Mouse (Mus musculus): Measurements from ENCODE around the gene Morc3.
A peak's percentile ranks its signal among the peaks of the same experiment; 100 is the strongest.

Gene Morc3

DNA sequence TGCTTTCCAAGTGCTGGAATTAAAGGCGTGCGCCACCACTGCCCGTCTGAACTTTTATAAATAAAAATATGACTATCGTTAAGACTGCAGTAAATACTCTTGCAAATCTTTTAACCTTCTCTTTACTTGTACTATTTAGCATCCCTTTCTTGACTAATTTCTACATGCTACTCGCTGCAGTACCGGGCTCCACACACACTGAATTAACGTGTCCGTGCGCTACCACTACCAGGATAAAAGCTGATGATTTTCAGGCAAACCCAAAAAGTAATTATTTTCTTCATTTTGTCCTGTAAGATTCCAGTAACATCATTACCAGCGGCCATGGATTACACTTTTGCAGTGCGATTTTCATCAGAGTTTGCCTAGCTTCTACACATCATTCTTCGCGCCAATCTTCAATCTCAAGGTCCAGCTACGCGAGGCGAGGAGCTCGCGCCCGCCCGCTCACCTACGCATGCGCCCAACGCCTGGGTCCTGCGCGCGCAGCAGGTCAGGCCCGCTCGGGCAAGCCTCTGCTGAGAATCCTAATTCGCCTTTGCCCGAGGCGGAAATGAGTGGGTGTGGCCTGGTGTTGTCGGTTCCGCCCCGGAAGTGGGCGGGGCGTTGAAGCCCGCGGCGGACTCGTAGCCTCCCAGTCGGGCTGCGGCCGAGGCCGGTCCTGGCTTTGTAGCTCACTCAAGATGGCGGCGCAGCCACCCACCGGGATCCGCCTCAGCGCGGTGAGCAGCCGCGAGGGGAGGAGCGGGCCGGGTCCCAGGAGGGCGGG lies at the start of gene Morc3:
Gene Morc3 (plus strand): TSS at position 495 of the 769 bp plus-strand sequence.
- DNase-seq (ENCODE audit: extremely low spot score), result peak; percentile 100

DNA sequence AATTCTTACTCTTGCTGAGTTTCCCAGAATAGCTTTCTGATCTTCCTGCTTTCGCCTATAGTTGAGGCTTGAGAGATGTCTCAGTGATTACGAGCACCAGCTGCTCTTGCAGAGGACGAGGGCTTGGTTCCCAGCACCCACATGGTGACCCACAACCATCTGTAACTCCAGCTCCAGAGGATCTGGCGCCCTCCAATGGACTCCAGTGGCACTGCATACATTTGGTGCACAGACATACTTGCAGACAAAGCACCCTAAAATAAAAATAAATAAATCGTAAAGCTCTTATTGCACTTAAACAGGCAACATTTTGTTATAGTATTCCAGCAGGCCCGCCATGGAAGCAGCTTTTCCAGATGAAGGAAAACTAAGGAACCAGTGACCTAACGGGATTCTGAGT lies 47.7 kb upstream of the Morc3 start:
- no peak for DNase-seq (ENCODE audit: extremely low spot score)

DNA sequence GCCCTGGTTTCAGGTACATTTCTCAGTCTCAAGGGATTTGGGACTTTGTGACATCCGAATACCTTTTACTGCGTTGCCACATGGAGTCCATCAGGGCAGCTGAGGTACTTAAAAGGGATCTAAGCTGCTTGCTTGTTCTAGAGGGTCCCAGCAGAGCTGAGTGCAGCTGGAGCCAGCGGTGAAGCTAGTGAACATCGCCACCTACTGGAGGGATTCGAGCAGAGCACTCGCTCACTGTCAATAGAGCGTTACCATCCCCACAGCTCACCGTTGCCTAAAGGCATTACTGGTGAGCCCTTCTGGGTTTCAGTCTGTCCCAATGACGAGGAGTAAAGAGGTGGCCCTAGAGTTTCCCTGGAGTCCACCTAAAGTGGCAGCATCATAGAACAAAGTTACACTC lies 46.1 kb upstream of the Morc3 start:
- peak; percentile 82 for DNase-seq (ENCODE audit: extremely low spot score)

DNA sequence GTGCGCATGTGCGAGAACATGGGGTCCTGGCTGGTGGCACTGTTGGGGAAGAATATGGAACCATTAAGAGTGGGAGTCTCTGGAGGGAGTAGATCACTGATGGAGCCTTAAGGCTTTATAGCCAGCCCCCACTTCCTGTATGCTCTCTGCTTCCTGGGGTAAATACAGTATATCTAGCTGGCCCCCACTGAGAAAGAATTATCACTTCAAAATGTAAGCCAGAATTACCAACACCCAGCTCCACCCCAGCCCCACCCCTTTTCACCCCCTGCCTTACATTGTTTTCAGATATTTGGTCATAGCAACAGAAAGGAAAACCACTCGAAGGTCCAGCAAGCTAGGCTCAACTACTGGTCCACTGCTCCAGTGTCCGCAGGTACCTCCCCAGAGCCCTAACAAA lies 43.5 kb upstream of the Morc3 start:
- DNase-seq (ENCODE audit: extremely low spot score), result no peak

DNA sequence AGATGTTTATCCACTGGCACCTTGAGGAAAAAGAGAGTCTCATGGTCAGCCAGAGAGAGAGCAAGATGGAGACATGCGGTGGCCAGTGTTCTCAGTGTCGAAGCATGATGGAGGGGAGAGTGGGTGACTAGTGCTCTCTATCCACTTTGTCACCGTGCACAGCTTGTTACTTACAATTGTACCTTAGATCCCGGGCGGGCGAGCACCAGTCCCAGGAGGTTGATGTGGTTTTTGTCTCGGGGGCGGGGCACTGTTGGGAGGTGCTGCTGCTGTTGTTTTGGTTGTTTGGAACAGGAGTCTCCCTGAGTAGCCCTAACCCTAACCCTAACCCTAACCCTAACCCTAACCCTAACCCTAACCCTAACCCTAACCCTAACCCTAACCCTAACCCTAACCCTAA lies 43.0 kb upstream of the Morc3 start:
- DNase-seq (ENCODE audit: extremely low spot score), result no peak

DNA sequence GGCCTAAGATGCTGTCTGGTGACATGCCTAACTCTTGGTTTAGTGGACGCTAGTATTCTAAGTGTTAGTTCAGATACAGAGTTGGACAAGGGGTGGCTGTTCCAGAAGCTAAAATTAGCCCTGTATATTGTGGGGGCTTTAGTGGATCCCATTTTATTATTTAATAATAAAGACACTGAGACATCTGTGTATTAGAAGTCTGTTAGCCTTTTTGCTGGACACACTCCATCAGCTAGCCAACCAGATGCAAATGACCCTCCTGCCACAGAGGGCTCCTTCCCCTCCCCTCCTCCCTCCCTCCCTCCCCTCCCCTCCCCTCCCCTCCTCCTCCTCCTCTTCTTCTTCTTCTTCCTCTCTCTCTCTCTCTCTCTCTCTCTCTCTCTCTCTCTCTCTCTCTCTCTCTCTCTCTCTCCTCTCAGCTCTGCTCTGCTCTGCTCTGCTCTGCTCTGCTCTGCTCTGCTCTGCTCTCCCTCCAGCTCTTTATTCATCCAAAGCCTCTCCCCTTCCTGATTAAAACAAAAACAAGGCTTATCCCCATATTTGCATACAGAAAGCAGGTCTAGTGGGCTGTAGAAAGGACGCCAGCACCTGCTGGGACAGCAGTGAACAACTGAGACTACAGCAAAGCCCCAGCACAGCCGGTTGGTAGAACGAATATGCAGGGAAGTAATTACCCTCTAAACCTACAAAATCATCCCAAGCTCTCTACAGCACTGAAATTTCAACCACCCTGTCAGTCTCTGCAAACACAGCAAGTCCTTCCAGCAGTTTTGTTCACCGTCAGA lies 41.8 kb upstream of the Morc3 start:
- no peak for DNase-seq (ENCODE audit: extremely low spot score)

DNA sequence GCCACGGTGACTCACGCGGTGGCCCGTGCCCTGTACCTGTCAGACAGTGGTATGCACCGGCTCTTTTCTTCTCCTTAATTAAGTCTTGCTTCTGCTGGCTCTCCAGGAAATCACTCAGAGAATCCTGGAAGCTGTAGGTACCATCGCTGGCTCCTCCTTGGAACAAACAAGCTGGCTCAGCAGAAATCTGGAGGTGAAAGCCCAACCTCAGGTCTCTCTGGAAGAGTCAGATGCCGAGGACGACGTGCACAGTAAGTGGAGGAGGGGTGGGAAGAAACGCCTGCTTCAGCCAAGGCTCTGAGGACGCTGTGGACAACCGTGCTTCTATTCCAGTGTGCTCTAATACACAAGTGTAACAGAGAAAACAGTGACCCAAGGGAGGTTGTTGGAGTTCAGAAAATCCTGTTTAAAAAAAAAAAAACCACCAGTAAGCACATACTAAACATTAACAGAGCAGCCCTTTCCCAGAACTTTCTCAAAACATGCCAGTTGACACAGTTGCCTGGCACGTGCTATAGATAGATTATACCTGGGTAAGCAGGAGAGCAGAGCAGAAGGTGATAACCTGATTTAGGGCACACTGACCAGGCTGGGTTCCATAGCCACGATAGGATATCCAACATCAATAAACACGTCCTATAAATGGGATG lies 38.8 kb upstream of the Morc3 start:
- no peak for DNase-seq (ENCODE audit: extremely low spot score)

DNA sequence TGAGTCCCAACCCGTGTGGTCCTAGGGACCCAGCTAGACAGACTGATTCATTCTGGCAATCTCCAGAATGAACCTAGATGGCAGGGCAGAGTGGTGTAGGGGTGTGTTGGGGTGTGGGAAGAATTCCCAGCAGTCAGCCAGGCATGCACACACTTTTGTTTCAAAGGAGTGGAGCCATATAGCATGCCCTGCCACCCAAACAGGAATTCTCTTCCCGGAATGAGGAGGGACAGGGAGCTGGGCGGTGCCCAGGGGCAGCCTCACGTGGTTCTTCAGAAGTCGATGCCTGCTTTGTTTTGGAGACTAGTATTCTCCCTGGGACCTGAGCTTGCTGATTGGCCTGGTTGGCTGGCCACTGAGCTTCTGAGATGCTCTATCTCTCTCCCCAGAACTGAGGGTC lies 37.1 kb upstream of the Morc3 start:
- DNase-seq (ENCODE audit: extremely low spot score), result no peak

DNA sequence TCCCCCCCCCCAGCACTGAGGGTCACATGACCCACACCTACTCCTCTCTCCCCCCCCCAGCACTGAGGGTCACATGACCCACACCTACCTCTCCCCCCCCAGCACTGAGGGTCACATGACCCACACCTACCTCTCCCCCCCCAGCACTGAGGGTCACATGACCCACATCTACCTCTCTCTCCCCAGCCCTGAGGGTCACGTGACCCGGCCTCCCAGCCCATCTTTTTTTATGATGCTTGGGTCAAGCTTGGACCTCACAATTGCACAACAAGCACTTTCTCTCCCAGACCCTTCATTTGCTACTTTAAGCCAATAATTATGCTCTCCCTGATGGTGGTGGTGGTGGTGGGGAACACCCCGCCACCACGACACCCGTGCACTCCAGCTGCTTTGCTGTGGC lies 36.5 kb upstream of the Morc3 start:
- DNase-seq (ENCODE audit: extremely low spot score), result no peak

DNA sequence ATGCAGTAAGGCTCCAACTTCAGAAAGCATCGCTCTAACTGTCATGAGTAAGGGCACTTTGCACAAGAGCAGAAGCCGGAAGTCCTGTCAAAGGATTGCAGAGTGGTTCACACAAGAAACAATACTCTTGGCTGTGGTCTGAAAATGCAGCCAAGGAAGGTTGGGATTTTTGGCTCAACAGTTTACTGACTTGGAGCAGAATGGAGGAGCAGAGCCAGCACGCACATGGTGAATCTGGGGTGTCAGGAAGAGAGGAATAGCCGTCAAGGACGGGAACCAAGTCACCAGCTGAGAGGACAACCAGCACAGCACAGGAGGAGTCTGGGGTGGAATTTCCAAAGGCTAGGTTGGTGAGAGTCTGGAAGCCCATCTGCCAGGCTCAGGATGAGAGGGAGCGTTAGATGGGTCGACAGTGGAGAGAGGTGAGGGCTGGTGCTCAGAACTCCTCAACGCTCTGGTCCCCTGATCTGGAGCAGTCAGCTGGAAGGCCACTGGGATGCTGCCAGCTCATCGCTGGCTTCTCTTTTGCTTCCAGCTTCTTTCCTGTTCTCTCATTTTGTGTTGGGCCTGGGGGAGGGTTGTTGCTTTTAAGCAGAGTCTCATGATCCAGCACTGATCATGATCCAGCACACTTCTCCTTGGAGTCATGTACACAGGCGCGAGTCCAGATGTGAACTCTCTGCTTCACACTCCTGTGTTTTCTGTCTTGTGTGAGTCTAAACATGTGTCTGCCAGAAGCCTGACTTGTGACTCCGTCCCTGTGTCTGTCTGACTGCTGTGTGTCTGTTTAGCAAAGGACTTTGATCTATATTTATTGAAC lies 34.7 kb upstream of the Morc3 start:
- DNase-seq (ENCODE audit: extremely low spot score), result no peak

DNA sequence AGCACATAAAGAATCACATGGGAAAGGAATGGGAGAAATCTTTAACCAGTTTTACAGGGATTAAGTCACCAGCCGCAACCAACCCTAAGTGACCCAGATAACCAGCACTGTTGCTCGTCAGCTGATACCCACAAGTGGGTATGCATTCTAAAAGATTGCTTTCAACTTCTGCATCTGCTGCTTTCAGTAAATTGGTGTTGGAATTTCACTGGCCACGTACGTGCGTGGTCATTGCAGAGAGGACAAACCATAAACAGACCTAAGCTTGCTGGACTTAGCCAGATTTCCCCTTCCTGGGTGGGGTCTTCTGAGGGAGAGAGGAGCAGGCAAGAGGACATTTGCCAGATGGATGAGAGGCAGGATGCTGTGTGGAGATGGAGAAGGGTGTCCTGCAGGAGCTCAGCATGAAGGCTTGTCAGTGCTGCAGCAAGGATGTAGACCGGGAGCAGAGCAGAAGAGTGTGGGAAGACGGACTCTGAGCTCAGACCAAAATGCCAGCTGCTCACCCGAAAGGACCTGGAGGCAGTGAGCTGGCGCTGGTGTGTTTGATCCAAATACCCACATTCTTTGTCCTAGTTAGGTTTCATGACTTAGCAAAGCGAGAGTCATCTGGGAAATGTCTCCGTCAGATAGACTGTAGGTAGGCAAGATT lies 34.0 kb upstream of the Morc3 start:
- no peak for DNase-seq (ENCODE audit: extremely low spot score)

DNA sequence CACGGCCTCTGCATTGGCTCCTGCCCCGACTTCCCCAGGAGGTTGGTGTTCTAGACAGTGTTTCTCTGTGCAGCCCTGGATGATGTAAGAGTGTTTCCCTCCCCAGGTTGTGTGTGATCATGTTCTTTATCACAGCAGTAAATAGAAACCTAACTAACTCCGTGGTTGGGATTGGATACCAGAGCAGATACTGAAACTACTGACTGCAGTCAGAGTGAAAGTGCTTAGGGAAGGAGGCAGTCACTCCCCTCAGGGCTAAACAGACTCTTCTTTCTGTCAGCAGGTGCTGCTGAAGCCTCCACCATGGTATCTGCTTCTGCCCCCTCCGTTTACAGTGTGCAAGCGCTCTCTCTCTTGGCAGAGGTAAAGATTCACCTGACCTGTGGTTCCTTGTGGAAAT lies 33.3 kb upstream of the Morc3 start:
- no peak for DNase-seq (ENCODE audit: extremely low spot score)

DNA sequence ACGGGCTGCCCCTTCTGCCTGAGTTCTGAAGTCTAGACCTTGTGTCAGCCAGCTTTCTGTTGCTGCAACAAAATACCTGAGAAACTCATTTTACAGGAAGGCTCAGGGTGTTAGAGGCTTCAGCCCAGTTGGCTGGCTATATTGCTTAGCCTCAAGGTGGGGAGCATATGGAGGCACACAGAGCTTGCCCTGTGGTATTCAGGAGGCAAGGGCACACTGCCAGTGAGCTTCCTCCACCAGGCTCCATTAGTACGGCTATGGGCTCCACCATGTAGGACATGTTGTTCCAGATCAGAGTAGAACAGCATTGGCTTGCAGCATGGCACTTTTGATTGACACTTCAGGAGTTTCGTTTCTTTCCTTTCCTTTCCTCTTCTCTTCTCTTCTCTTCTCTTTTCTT lies 32.9 kb upstream of the Morc3 start:
- DNase-seq (ENCODE audit: extremely low spot score), result no peak

DNA sequence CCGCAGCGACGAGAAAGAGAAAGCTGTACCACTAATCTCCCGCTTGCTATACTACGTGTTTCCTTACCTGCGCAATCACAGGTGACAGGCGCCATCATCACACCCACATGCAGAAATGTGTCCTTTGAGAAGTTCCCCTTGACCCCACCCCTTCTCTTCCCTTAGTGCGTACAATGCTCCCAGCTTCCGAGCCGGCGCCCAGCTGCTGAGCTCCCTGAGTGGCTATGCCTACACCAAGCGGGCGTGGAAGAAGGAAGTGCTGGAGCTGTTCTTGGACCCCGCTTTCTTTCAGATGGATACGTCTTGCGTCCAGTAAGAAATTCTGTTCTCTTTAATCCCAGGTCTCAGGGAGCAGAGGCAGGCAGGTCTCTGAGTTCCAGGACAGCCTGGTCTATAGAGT lies 32.0 kb upstream of the Morc3 start:
- DNase-seq (ENCODE audit: extremely low spot score), result no peak

DNA sequence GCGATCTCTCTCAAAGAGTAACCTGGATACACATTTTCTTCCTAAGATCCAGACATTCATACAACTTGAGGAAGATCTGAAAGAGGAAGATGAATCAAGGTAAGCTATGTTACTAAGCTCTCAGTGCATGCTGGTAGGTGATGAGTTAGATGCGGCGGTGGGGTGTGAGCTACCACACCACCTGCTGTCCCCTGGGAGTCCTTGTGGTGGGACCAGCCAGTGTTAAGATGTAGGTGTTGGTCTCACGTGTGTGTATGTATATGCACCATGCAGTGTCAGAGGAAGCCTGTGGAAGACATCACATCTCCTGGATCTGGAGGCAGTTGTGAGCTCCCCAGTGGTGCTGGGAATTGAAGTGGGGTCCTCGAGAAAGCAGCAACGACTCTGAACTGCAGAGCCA lies 24.8 kb upstream of the Morc3 start:
- DNase-seq (ENCODE audit: extremely low spot score), result no peak

DNA sequence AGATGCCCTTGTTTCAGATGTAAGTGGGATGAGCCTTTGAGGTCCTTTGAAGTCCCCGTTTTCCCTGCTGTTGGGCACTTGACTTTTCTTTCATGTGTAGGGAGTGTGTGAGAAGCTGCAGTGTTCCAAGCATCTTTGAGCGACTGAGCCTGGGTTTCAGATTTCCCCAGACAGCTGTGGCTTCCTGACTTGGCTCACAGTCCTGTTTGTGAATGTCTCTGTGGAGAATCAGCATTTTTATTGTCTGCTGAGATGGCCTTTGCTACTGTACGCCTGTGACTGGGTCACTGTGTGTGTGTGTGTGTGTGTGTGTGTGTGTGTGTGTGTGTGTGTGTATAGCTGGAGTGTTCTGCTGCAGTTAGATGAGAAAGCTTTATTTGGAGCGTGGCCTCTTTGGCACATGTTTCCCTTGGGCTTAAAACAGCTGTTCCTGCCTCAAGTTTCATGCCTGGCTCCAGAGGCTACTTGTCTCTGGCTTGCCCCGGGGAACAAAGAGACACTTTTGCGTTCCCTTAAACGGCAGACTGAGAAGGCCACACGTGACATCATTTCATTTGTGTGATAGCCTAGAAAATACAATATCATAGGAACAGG lies 23.9 kb upstream of the Morc3 start:
- peak; percentile 53 for DNase-seq (ENCODE audit: extremely low spot score)

DNA sequence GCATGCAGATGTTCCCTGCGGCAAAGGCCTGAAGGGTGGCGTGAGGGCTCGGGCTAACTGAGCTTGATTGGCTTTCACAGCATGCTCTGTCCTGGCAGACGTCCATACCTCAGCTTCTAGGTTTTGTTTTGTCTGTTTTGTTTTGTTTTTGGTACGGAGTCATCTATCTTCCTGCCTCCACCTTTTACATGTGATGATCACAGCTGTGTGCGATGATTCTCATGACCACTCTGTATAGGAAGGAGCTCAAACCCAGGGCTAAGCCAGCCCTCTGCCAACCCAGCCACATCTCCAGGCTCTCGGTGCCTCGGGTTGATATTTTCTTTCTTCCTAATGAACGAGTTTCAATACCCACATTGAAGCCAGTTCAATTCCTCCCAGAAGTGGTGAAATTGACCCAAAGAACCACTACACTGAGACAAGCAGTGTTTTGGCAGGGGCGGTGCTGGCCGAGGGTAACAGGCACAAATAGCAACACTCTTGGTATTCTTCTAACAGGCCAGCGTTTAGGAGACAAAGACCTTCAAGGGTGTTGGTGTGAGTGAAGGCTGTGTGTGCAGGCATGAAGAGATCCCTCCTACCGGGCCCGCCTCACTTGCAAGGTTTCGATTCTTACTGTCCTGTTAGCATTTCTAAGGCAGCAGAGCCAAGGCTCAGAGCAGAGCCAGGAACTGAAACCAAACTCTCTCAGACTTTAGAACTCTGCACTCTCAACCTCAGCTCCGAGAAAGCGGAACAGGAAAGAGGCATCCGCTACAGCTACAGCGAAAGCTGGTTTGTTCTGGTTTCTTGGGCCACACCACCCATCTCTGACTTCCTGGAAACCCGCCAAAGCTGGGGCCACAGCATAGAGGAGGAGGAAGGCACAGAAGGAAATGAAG lies 15.8 kb upstream of the Morc3 start:
- no peak for DNase-seq (ENCODE audit: extremely low spot score)

DNA sequence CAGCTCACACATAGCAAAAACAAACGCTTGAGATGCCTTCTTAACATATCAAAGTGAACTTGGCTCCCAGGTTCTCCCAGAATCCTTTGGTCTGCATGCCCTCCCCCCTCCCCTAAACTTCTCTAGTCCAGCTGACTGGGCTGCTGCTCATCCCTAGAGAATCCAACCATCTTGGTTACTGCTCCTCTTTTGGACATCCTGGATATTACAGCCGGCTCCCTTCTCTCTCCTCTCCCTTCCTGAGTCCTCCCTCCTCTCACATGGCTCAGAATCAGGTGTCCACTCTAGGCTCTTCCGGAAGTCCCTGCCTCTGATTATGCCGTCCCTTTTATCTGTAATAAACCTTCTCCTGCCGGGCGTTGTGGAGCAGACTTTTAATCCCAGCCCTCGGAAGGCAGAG lies 15.1 kb upstream of the Morc3 start:
- no peak for DNase-seq (ENCODE audit: extremely low spot score)

DNA sequence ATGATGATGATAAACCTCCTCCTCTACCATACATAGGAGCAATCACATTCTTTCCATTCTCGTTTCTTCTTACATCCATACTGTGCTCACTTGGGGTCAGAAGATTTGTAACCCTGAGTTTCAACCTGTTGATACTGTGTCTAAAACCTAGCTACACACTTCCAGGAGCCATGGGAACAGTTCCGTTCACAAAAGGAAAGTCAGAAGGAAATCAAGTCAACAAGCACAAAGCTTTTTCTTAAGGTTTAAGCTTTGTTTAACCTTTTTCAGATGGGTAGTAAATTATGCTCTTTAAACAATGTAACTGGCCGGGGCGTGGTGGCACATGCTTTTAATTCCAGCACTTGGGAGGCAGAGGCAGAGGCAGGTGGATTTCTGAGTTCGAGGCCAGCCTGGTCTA lies 14.6 kb upstream of the Morc3 start:
- DNase-seq (ENCODE audit: extremely low spot score), result no peak

DNA sequence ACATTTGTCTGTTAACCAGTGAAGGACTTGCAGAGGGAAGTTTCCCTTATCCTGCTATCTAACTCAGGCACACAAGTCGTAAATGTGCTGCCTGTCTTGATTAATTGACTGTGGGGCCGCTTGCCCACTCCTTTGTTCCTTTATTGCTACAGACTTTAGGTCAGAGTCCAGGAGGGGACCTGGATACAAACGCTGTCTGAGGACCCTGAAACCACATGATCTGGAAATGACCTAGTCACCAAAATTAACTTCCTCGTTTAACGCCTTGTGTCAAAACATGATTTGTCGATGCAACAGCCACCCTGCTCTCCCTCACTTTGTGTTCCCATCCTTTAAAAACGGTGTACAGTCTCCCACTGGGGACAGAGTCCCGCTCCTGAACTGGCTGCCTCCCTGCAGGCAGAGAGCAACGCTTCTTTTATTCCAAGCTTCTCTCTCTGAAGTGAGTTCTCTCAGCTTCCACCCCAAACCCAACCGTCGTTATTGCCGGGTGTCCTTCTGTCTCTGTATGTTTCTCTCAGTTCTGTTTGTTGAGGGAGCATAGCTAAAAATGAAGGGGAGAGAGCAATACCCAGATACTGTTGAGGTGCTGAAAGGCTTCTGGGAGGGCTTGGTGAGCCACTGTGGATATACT lies 13.1 kb upstream of the Morc3 start:
- no peak for DNase-seq (ENCODE audit: extremely low spot score)

Data from embryo, embryonic 9.5 days (tissue).